Mouse (Mus musculus) ES-Bruce4 (cell line): ENCODE results near the gene Rdh5. TPM values are rescaled to one million over a fixed set of nuclear protein-coding genes. Genes with fewer than 3 reads are reported as not detected.

Source experiments
- H3K27ac ChIP-seq: 2 replicates; pipeline ENCODE4 v1.5.1; 2012; ENCODE audit warnings: low read length, inconsistent platforms; ENCODE audit not compliant: insufficient read depth
- H3K27me3 ChIP-seq: 2 replicates; pipeline ENCODE4 v1.6.1; 2012; ENCODE audit warnings: mild to moderate bottlenecking, low read length, inconsistent platforms; ENCODE audit not compliant: control insufficient read depth, poor library complexity, insufficient read depth, severe bottlenecking
- H3K36me3 ChIP-seq: 2 replicates; pipeline ENCODE4 v1.6.1; 2012; ENCODE audit warnings: inconsistent platforms, mild to moderate bottlenecking, low read length, moderate library complexity; ENCODE audit not compliant: control insufficient read depth, poor library complexity, insufficient read depth, severe bottlenecking
- H3K4me1 ChIP-seq: one replicate; pipeline ENCODE4 v1.8.1; 2011; ENCODE audit warnings: low read length; ENCODE audit not compliant: control insufficient read depth, insufficient read depth
- H3K4me3 ChIP-seq: 2 replicates; pipeline ENCODE4 v1.5.1; 2011; ENCODE audit warnings: low read depth, mild to moderate bottlenecking, low read length
- H3K9ac ChIP-seq: 2 replicates; pipeline ENCODE4 v1.6.1; 2012; ENCODE audit warnings: low read depth, mild to moderate bottlenecking, inconsistent platforms; ENCODE audit not compliant: poor library complexity, severe bottlenecking
- H3K9me3 ChIP-seq: replicated peaks from 2 replicates; pipeline ENCODE4 v1.6.1; 2012; ENCODE audit warnings: mild to moderate bottlenecking, low read length, inconsistent platforms; ENCODE audit not compliant: control insufficient read depth, poor library complexity, insufficient read depth, severe bottlenecking
- CTCF ChIP-seq: IDR thresholded peaks from one replicate; pipeline ENCODE4 v1.8.1; 2011; ENCODE audit warnings: low read depth, low read length
- EP300 ChIP-seq: IDR thresholded peaks from 2 replicates; pipeline ENCODE4 v1.6.1; 2011; ENCODE audit warnings: low read depth, low read length; ENCODE audit not compliant: insufficient read depth
- POLR2A ChIP-seq: IDR thresholded peaks from one replicate; pipeline ENCODE4 v1.8.1; 2011; ENCODE audit warnings: low read length; ENCODE audit not compliant: insufficient read depth
- polyA plus RNA-seq: library from polyadenylated mRNA; stranded (reverse); fragments of >200 nt; gene quantifications from 2 replicates; pipeline ENCODE4 v1.2.4, GENCODE M21; 2011; ENCODE audit warnings: low read depth; ENCODE audit not compliant: missing spikeins, insufficient read depth, insufficient read length

Rdh5 gene
- 3.5 and 3.9 TPM in 2 replicates for polyA plus RNA-seq

- Histone ChIP-seq H3K9me3 (no peaks in the 10 kb centered on the region), H3K4me1 (peaks cover 3% of the 10 kb centered on the region), H3K27ac (no peak within 1 kb of the TSS), H3K36me3 (no peaks in the 10 kb centered on the region), H3K27me3 (no peaks in the 10 kb centered on the region), H3K9ac (peak within 1 kb of the TSS; percentile 50), H3K4me3 (peak within 1 kb of the TSS; percentile 74)
- no peak for TF ChIP-seq EP300
- no peak for TF ChIP-seq CTCF
- no peak for TF ChIP-seq POLR2A
Measured at GRCm38 (mm10) chr10:128922822-128923012, at the start of gene Rdh5. Gene Rdh5 (minus strand): TSS chr10:128922888.

GRCm38 (mm10) chr10:128970740-128971250 is 48.1 kb upstream of the Rdh5 start:
- H3K27ac ChIP-seq: no peak overlapping the region

GRCm38 (mm10) chr10:128968341-128968749 is 45.7 kb upstream of the Rdh5 start:
- no peaks in the 10 kb centered on the region for H3K9me3 ChIP-seq
- no peak overlapping the region for H3K9ac ChIP-seq
- no peaks in the 10 kb centered on the region for H3K4me1 ChIP-seq
- H3K27me3 ChIP-seq: no peaks in the 10 kb centered on the region
- H3K36me3 ChIP-seq: no peaks in the 10 kb centered on the region
- no peak overlapping the region for H3K4me3 ChIP-seq
- H3K27ac ChIP-seq: no peak overlapping the region
- TF ChIP-seq CTCF: no peak
- TF ChIP-seq POLR2A: no peak

More at GRCm38 (mm10) chr10:128970740-128971250, 48.1 kb upstream of the Rdh5 start:
- Histone ChIP-seq H3K27me3 (no peaks in the 10 kb centered on the region), H3K9me3 (no peaks in the 10 kb centered on the region), H3K4me3 (no peak overlapping the region), H3K36me3 (no peaks in the 10 kb centered on the region), H3K4me1 (no peaks in the 10 kb centered on the region), H3K9ac (no peak overlapping the region)
- TF ChIP-seq POLR2A (no peak), EP300 (no peak), CTCF (no peak)

GRCm38 (mm10) chr10:128965871-128966270 is 43.2 kb upstream of the Rdh5 start:
- H3K27ac ChIP-seq: no peak overlapping the region
- H3K9me3 ChIP-seq: no peaks in the 10 kb centered on the region
- H3K4me3 ChIP-seq: no peak overlapping the region
- no peaks in the 10 kb centered on the region for H3K27me3 ChIP-seq
- H3K9ac ChIP-seq: no peak overlapping the region
- TF ChIP-seq CTCF (no peak), EP300 (no peak), POLR2A (no peak)
- no peaks in the 10 kb centered on the region for H3K36me3 ChIP-seq
- no peaks in the 10 kb centered on the region for H3K4me1 ChIP-seq

- Histone ChIP-seq H3K4me3 (no peak overlapping the region), H3K27me3 (no peaks in the 10 kb centered on the region), H3K27ac (no peak overlapping the region), H3K36me3 (no peaks in the 10 kb centered on the region), H3K4me1 (no peaks in the 10 kb centered on the region), H3K9me3 (no peaks in the 10 kb centered on the region), H3K9ac (no peak overlapping the region)
- TF ChIP-seq CTCF (no peak), POLR2A (no peak), EP300 (no peak)
Measured at GRCm38 (mm10) chr10:128964961-128965360, 42.3 kb upstream of the Rdh5 start.

GRCm38 (mm10) chr10:128960590-128961584 is 38.2 kb upstream of the Rdh5 start, which contains the start of gene Mettl7b:
Gene Mettl7b (minus strand): TSS chr10:128960988.
- Histone ChIP-seq H3K4me3 (no peak within 1 kb of the TSS), H3K9me3 (no peaks in the 10 kb centered on the region), H3K27me3 (no peaks in the 10 kb centered on the region), H3K4me1 (no peaks in the 10 kb centered on the region), H3K9ac (no peak within 1 kb of the TSS), H3K36me3 (no peaks in the 10 kb centered on the region), H3K27ac (no peak within 1 kb of the TSS)
- no peak for TF ChIP-seq CTCF
- no peak for TF ChIP-seq EP300
- TF ChIP-seq POLR2A: no peak
